9 mouse cellular contexts compared by ENCODE assay signal in the genomic region with DNA sequence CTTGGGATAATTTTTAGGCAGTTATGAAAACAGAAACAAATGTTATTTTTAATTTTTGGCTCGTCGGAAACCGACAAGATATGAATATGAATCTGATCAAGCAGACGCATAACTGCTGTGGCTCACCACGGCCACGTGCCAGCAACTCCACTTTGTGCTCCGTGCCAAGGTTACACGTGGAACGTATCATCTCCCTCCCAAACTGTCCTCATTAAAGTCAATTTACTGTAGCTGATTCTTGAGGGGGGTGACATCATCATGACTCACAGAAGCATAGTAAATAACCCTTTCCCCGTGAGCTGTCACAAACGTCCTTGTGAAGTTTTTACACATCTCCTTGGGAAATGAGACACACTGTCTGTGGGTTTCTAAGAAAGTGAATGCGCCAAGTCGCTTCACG.
A peak's percentile ranks its signal among the peaks of the same experiment; 100 is the strongest.
DNase-seq lines count a peak whose midpoint lies in the region; ATAC-seq lines count a peak whose summit lies in the region.
"Had no signal": no experiment of that assay in that cellular context is flagged by ENCODE, and none has a peak within 500 bp of the region (broad histone marks: within the 10 kb centered on the region; RNA-seq: fewer than 3 reads in every experiment).

No protein-coding gene starts in this region.

- no peak overlapping the region for H3K4me3 ChIP-seq in forebrain, embryonic 14.5 days (ENCODE audit: low read depth, low read length)
- no peak overlapping the region for H3K4me3 ChIP-seq in forebrain, embryonic 13.5 days
- H3K4me3 ChIP-seq in liver, embryonic 11.5 days (ENCODE audit: low read depth, low read length): no peak overlapping the region
- H3K4me3 ChIP-seq in forebrain, embryonic 12.5 days (replicated peaks): no peak overlapping the region

- no peak; the same call in 1 of the 2 replicates for ATAC-seq in forebrain, embryonic 14.5 days
- ATAC-seq in forebrain, embryonic 13.5 days: no peak
- ATAC-seq in liver, embryonic 11.5 days (replicated peaks; ENCODE audit: low FRiP score): 0 out of 2 replicates have a peak, but pooled peaks have one; percentile 46
- ATAC-seq in forebrain, embryonic 12.5 days (ENCODE audit: low FRiP score): no peak

- no peaks in the 10 kb centered on the region for H3K4me1 ChIP-seq in forebrain, embryonic 14.5 days (ENCODE audit: control insufficient read depth, insufficient read depth, low read length)
- no peaks in the 10 kb centered on the region for H3K4me1 ChIP-seq in forebrain, embryonic 13.5 days
- peaks cover 26% of the 10 kb centered on the region for H3K4me1 ChIP-seq in liver, embryonic 11.5 days (replicated peaks; ENCODE audit: control insufficient read depth, insufficient read depth, low read length)
- no peaks in the 10 kb centered on the region for H3K4me1 ChIP-seq in forebrain, embryonic 12.5 days

- no peak overlapping the region for H3K27ac ChIP-seq in forebrain, embryonic 14.5 days (ENCODE audit: low read depth, low read length)
- H3K27ac ChIP-seq in forebrain, embryonic 13.5 days: no peak overlapping the region
- H3K27ac ChIP-seq in liver, embryonic 11.5 days (ENCODE audit: low read depth, low read length): no peak overlapping the region
- no peak overlapping the region for H3K27ac ChIP-seq in forebrain, embryonic 12.5 days

- H3K36me3 ChIP-seq in forebrain, embryonic 14.5 days (ENCODE audit: control insufficient read depth, insufficient read depth, low read length): no peaks in the 10 kb centered on the region
- no peaks in the 10 kb centered on the region for H3K36me3 ChIP-seq in forebrain, embryonic 13.5 days (ENCODE audit: poor library complexity, severe bottlenecking)
- no peaks in the 10 kb centered on the region for H3K36me3 ChIP-seq in liver, embryonic 11.5 days (ENCODE audit: control insufficient read depth, insufficient read depth, low read length)
- no peaks in the 10 kb centered on the region for H3K36me3 ChIP-seq in forebrain, embryonic 12.5 days (replicated peaks)

- H3K27me3 ChIP-seq in forebrain, embryonic 14.5 days (replicated peaks; ENCODE audit: control insufficient read depth, insufficient read depth, low read length): no peaks in the 10 kb centered on the region
- H3K27me3 ChIP-seq in forebrain, embryonic 13.5 days: no peaks in the 10 kb centered on the region
- no peaks in the 10 kb centered on the region for H3K27me3 ChIP-seq in liver, embryonic 11.5 days (replicated peaks; ENCODE audit: control insufficient read depth, insufficient read depth, low read length)
- H3K27me3 ChIP-seq in forebrain, embryonic 12.5 days: no peaks in the 10 kb centered on the region

- 76% methylated on average over 14 of the region's 14 CpGs for WGBS in forebrain, embryonic 14.5 days
- whole genome bisulfite sequencing in forebrain, embryonic 13.5 days: 82% methylated on average over 14 of the region's 14 CpGs
- 69% methylated on average over 14 of the region's 14 CpGs for WGBS in liver, embryonic 11.5 days
- WGBS in forebrain, embryonic 12.5 days: 89% methylated on average over 14 of the region's 14 CpGs

- DNase-seq in forebrain, embryonic 14.5 days (ENCODE audit: low spot score): peak; percentile 44
- no peak for DNase-seq in liver, embryonic 11.5 days (ENCODE audit: low spot score)
- DNase-seq in liver: no peak
- peak; percentile 85 for DNase-seq in adrenal gland, postnatal 25 days
- peak; percentile 50 to 64 for DNase-seq in right cerebral cortex, postnatal 10 days (ENCODE audit: low spot score in 2 of 2)
- no peak for DNase-seq in c-Kit-positive CD71-positive TER-119-positive erythroid progenitor cells, embryonic 14.5 days (ENCODE audit: low spot score)
- DNase-seq: layer of hippocampus, adult 9-11 months had no signal

- no peak overlapping the region for H3K4me2 ChIP-seq in forebrain, embryonic 14.5 days (ENCODE audit: low read length)
- no peak overlapping the region for H3K4me2 ChIP-seq in forebrain, embryonic 13.5 days
- H3K4me2 ChIP-seq in liver, embryonic 11.5 days: no peak overlapping the region
- H3K4me2 ChIP-seq in forebrain, embryonic 12.5 days: no peak overlapping the region

- H3K9me3 ChIP-seq in forebrain, embryonic 14.5 days (replicated peaks; ENCODE audit: control insufficient read depth, low read length): no peaks in the 10 kb centered on the region
- no peaks in the 10 kb centered on the region for H3K9me3 ChIP-seq in forebrain, embryonic 13.5 days (replicated peaks)
- no peaks in the 10 kb centered on the region for H3K9me3 ChIP-seq in liver, embryonic 11.5 days (ENCODE audit: control insufficient read depth, low read length)
- no peaks in the 10 kb centered on the region for H3K9me3 ChIP-seq in forebrain, embryonic 12.5 days

- H3K9ac ChIP-seq in forebrain, embryonic 14.5 days (ENCODE audit: low read length): no peak overlapping the region
- H3K9ac ChIP-seq in forebrain, embryonic 13.5 days: no peak overlapping the region
- H3K9ac ChIP-seq in liver, embryonic 11.5 days (ENCODE audit: low read depth, low read length): no peak overlapping the region
- no peak overlapping the region for H3K9ac ChIP-seq in forebrain, embryonic 12.5 days

Comparison
In these comparisons a context has a peak if more than half of its experiments do, and no peak if none do; other contexts are left out.
1. DNase-seq: peak in forebrain, embryonic 14.5 days (single experiment), adrenal gland, postnatal 25 days (single experiment) and right cerebral cortex, postnatal 10 days (2 of 2); none in liver, embryonic 11.5 days (single experiment), liver (single experiment) and c-Kit-positive CD71-positive TER-119-positive erythroid progenitor cells, embryonic 14.5 days (single experiment).